Comparison of ENCODE assay signal across 9 mouse cellular contexts in genomic region chr6:90508197-90508624, GRCm38 (mm10). TPM values are rescaled to one million over a fixed set of nuclear protein-coding genes. Genes with fewer than 3 reads are reported as not detected.
A peak's percentile ranks its signal among the peaks of the same experiment; 100 is the strongest.
DNase-seq lines count a peak whose midpoint lies in the region; ATAC-seq lines count a peak whose summit lies in the region.
"Had no signal": no experiment of that assay in that cellular context is flagged by ENCODE, and none has a peak within 500 bp of the region (broad histone marks: within the 10 kb centered on the region; RNA-seq: fewer than 3 reads in every experiment).

No protein-coding gene starts in this region.

- no peak overlapping the region for H3K9ac ChIP-seq in hindbrain, embryonic 15.5 days
- H3K9ac ChIP-seq in limb, embryonic 11.5 days (ENCODE audit: low read length) = no peak overlapping the region
- H3K9ac ChIP-seq in neural tube, embryonic 11.5 days (ENCODE audit: low read length) = no peak overlapping the region

- H3K36me3 ChIP-seq in hindbrain, embryonic 15.5 days = no peaks in the 10 kb centered on the region
- no peaks in the 10 kb centered on the region for H3K36me3 ChIP-seq in limb, embryonic 11.5 days (ENCODE audit: control insufficient read depth, insufficient read depth, low read length)
- no peaks in the 10 kb centered on the region for H3K36me3 ChIP-seq in neural tube, embryonic 11.5 days (ENCODE audit: control insufficient read depth, insufficient read depth, low read length)

- no peaks in the 10 kb centered on the region for H3K9me3 ChIP-seq in hindbrain, embryonic 15.5 days
- no peaks in the 10 kb centered on the region for H3K9me3 ChIP-seq in limb, embryonic 11.5 days (ENCODE audit: control insufficient read depth, low read length)
- H3K9me3 ChIP-seq in neural tube, embryonic 11.5 days (ENCODE audit: control insufficient read depth, low read length) = no peaks in the 10 kb centered on the region

- no peak overlapping the region for H3K4me2 ChIP-seq in hindbrain, embryonic 15.5 days
- no peak overlapping the region for H3K4me2 ChIP-seq in limb, embryonic 11.5 days (ENCODE audit: low read depth, severe bottlenecking)
- no peak overlapping the region for H3K4me2 ChIP-seq in neural tube, embryonic 11.5 days (ENCODE audit: low read depth)

- no peaks in the 10 kb centered on the region for H3K27me3 ChIP-seq in hindbrain, embryonic 15.5 days
- H3K27me3 ChIP-seq in limb, embryonic 11.5 days (ENCODE audit: control insufficient read depth, insufficient read depth, low read length) = no peaks in the 10 kb centered on the region
- H3K27me3 ChIP-seq in neural tube, embryonic 11.5 days (ENCODE audit: control insufficient read depth, insufficient read depth, low read length) = no peaks in the 10 kb centered on the region

- peaks cover 28% of the 10 kb centered on the region for H3K4me1 ChIP-seq in hindbrain, embryonic 15.5 days (replicated peaks)
- H3K4me1 ChIP-seq in limb, embryonic 11.5 days (ENCODE audit: control insufficient read depth, insufficient read depth, low read length) = no peaks in the 10 kb centered on the region
- no peaks in the 10 kb centered on the region for H3K4me1 ChIP-seq in neural tube, embryonic 11.5 days (ENCODE audit: control insufficient read depth, insufficient read depth, low read length)

- H3K4me3 ChIP-seq in hindbrain, embryonic 15.5 days = no peak overlapping the region
- H3K4me3 ChIP-seq in limb, embryonic 11.5 days (ENCODE audit: low read depth, low read length) = no peak overlapping the region
- H3K4me3 ChIP-seq in neural tube, embryonic 11.5 days (ENCODE audit: low read depth, low read length) = no peak overlapping the region
- H3K4me3 ChIP-seq: erythroblast, embryonic 14.5 days had no signal

- peak; percentile 72 for ATAC-seq in hindbrain, embryonic 15.5 days (ENCODE audit: low FRiP score, low read depth)
- ATAC-seq in limb, embryonic 11.5 days (ENCODE audit: insufficient number of reproducible peaks, low FRiP score, low TSS enrichment, low read depth) = peak; percentile 31; the same call in 1 of the 2 replicates
- ATAC-seq in neural tube, embryonic 11.5 days (ENCODE audit: insufficient read depth, low FRiP score, low TSS enrichment) = no peak

- peak; percentile 25 to 70 for DNase-seq in adrenal gland, adult (ENCODE audit: inconsistent age in 2 of 2, low spot score in 1 of 2)
- no peak for DNase-seq in adrenal gland, postnatal 4 days (ENCODE audit: low spot score in 2 of 2)
- peak; percentile 77 for DNase-seq in adrenal gland, postnatal 10 days
- peak; percentile 54 to 60 for DNase-seq in gastrocnemius, adult 8-10 months (ENCODE audit: low spot score in 2 of 2)
- no peak for DNase-seq in limb, embryonic 11.5 days (ENCODE audit: low spot score)
- peak; percentile 22 for DNase-seq in neural tube, embryonic 11.5 days (ENCODE audit: low spot score)
- no peak for DNase-seq in thymus, postnatal 0 days (ENCODE audit: low spot score)

- peak overlapping the region; percentile 79 for H3K27ac ChIP-seq in hindbrain, embryonic 15.5 days (replicated peaks)
- no peak overlapping the region for H3K27ac ChIP-seq in limb, embryonic 11.5 days (replicated peaks; ENCODE audit: low read depth, low read length)
- H3K27ac ChIP-seq in neural tube, embryonic 11.5 days (ENCODE audit: low read depth, low read length) = no peak overlapping the region

- WGBS in hindbrain, embryonic 15.5 days = 40% methylated on average over 4 of the region's 4 CpGs
- 47% methylated on average over 4 of the region's 4 CpGs for WGBS in limb, embryonic 11.5 days
- WGBS in neural tube, embryonic 11.5 days = 63% methylated on average over 4 of the region's 4 CpGs

RNA-seq across cellular contexts. Expression of gene Aldh1l1, which starts 22.0 kb away (rescaled TPM):
- 10 to 100 TPM; 70.6 to 81.5 TPM for total RNA-seq in adrenal gland, postnatal 4 days (2021)
- 10 to 100 TPM; 51.9 to 95.0 TPM for total RNA-seq in adrenal gland, postnatal 10 days (2021)
- 1 to 10 TPM; 2.4 to 5.5 (median 4.0) TPM for total RNA-seq in gastrocnemius, adult 8-10 months (2022)
- polyA plus RNA-seq in hindbrain, embryonic 15.5 days (2015; fragmentation: Nextera tagmentation; extraction: Ambion mirVana) = 65.8 and 81.7 TPM in 2 replicates
- 0.57 and 1.4 TPM in 2 replicates for polyA plus RNA-seq in limb, embryonic 11.5 days (2014; fragmentation: Nextera tagmentation; extraction: Ambion mirVana)
- polyA plus RNA-seq in neural tube, embryonic 11.5 days (2014; fragmentation: Nextera tagmentation; extraction: Ambion mirVana) = 0.97 and 2.7 TPM in 2 replicates
- polyA plus RNA-seq in thymus, postnatal 0 days (2015; fragmentation: Nextera tagmentation; extraction: Ambion mirVana) = 17.1 and 21.6 TPM in 2 replicates
- polyA plus RNA-seq: erythroblast, embryonic 14.5 days had no signal

RNA-seq across cellular contexts. Expression of gene Klf15, which starts 45.8 kb away (rescaled TPM):
- 10 to 100 TPM; 14.3 to 15.0 TPM for total RNA-seq in adrenal gland, postnatal 4 days (2021)
- 10 to 100 TPM; 14.8 to 42.1 TPM for total RNA-seq in adrenal gland, postnatal 10 days (2021)
- total RNA-seq in gastrocnemius, adult 8-10 months (2022) = 10 to 100 TPM; 26.7 to 83.2 (median 44.3) TPM
- polyA plus RNA-seq in hindbrain, embryonic 15.5 days (2015; fragmentation: Nextera tagmentation; extraction: Ambion mirVana) = 17.3 and 20.0 TPM in 2 replicates
- polyA plus RNA-seq in limb, embryonic 11.5 days (2014; fragmentation: Nextera tagmentation; extraction: Ambion mirVana) = 3.6 and 3.8 TPM in 2 replicates
- polyA plus RNA-seq in neural tube, embryonic 11.5 days (2014; fragmentation: Nextera tagmentation; extraction: Ambion mirVana) = 3.1 and 3.2 TPM in 2 replicates
- 10.9 and 13.7 TPM in 2 replicates for polyA plus RNA-seq in thymus, postnatal 0 days (2015; fragmentation: Nextera tagmentation; extraction: Ambion mirVana)
- polyA plus RNA-seq: erythroblast, embryonic 14.5 days had no signal

Comparison
In these comparisons a context has a peak if more than half of its experiments do, and no peak if none do; other contexts are left out.
1. DNase-seq: peak in adrenal gland, adult (2 of 2), adrenal gland, postnatal 10 days (single experiment), gastrocnemius, adult 8-10 months (2 of 2) and neural tube, embryonic 11.5 days (single experiment); none in adrenal gland, postnatal 4 days (0 of 2), limb, embryonic 11.5 days (single experiment) and thymus, postnatal 0 days (single experiment).